ENCODE assay signal across 8 mouse cellular contexts in genomic region chr7:65370787-65371616, GRCm38 (mm10).
A peak's percentile ranks its signal among the peaks of the same experiment; 100 is the strongest.
DNase-seq lines count a peak whose midpoint lies in the region; ATAC-seq and TF ChIP-seq lines count a peak whose summit lies in the region.

No protein-coding gene starts in this region.

- TF ChIP-seq CTCF in cerebellum, adult 2 months (IDR thresholded peaks at IDR 0.05; ENCODE audit: borderline replicate concordance, insufficient read depth, low read depth, low read length) = no peak
- TF ChIP-seq CTCF in layer of hippocampus, adult 2 months (conservative IDR thresholded peaks at IDR 0.05) = no peak
- no peak for TF ChIP-seq CTCF in olfactory bulb, adult 2 months (IDR thresholded peaks at IDR 0.05; ENCODE audit: insufficient read depth, low read depth, low read length)

- H3K4me1 ChIP-seq in cerebellum, adult 2 months (ENCODE audit: control insufficient read depth, insufficient read depth, low read length) = no peaks in the 10 kb centered on the region
- peaks cover 13% of the 10 kb centered on the region for H3K4me1 ChIP-seq in forebrain, embryonic 16.5 days (replicated peaks; ENCODE audit: control insufficient read depth, insufficient read depth, low read length)
- peaks cover 6% of the 10 kb centered on the region for H3K4me1 ChIP-seq in olfactory bulb, adult 2 months (ENCODE audit: control insufficient read depth, insufficient read depth, low read length)

- no peaks in the 10 kb centered on the region for H3K9me3 ChIP-seq in forebrain, embryonic 16.5 days (ENCODE audit: control insufficient read depth, low read length)

- H3K36me3 ChIP-seq in forebrain, embryonic 16.5 days (ENCODE audit: control insufficient read depth, insufficient read depth) = no peaks in the 10 kb centered on the region

- peak overlapping the region; percentile 36; the same call in 1 of the 2 replicates for H3K27ac ChIP-seq in cerebellum, adult 2 months (ENCODE audit: insufficient read depth, low read length)
- H3K27ac ChIP-seq in forebrain, embryonic 16.5 days (ENCODE audit: low read length) = peak overlapping the region; percentile 82
- H3K27ac ChIP-seq in layer of hippocampus, adult 2 months = peak overlapping the region; percentile 94
- peak overlapping the region; percentile 77; the same call in 1 of the 2 replicates for H3K27ac ChIP-seq in olfactory bulb, adult 2 months (ENCODE audit: insufficient read depth, low read depth, low read length)

- DNase-seq in ES-CJ7 (ENCODE audit: low read depth, low spot score) = peak; percentile 78
- peak; percentile 73 for DNase-seq in cerebellum, adult 2 months
- peak; percentile 93 for DNase-seq in heart, postnatal 25 days (ENCODE audit: low spot score)
- peak; percentile 85 to 88 for DNase-seq in layer of hippocampus, adult 2 months (ENCODE audit: low spot score in 2 of 2)
- DNase-seq in lung, adult 18-20 months = peak; percentile 90 to 93
- DNase-seq in thymus, adult 18-20 months = peak; percentile 8 to 16

- peak; percentile 94 for ATAC-seq in forebrain, embryonic 16.5 days

- H3K4me3 ChIP-seq in cerebellum, adult 2 months (replicated peaks; ENCODE audit: insufficient read depth, low read depth, low read length) = peak overlapping the region; percentile 49
- peak overlapping the region; percentile 88 for H3K4me3 ChIP-seq in forebrain, embryonic 16.5 days (replicated peaks; ENCODE audit: low read length)
- peak overlapping the region; percentile 86 for H3K4me3 ChIP-seq in layer of hippocampus, adult 2 months
- H3K4me3 ChIP-seq in olfactory bulb, adult 2 months (ENCODE audit: insufficient read depth, low read depth, low read length) = peak overlapping the region; percentile 88

- intact Hi-C loops in heart, postnatal 25 days (cut with DNase I) = loop anchor here (5.0 kb wide), 1 partner anchor 41 kb away; no protein-coding TSS in a partner anchor

- 1% methylated on average over 92 of the region's 92 CpGs for WGBS in cerebellum, adult 2 months
- WGBS in forebrain, embryonic 16.5 days = under 1% methylated on average over 69 of the region's 92 CpGs
- under 1% methylated on average over 92 of the region's 92 CpGs for WGBS in olfactory bulb, adult 2 months

- no peaks in the 10 kb centered on the region; the same call in 1 of the 2 replicates for H3K27me3 ChIP-seq in cerebellum, adult 2 months (ENCODE audit: control insufficient read depth, insufficient read depth, low read length)
- no peaks in the 10 kb centered on the region for H3K27me3 ChIP-seq in forebrain, embryonic 16.5 days (replicated peaks; ENCODE audit: control insufficient read depth, insufficient read depth, low read length)

- H3K9ac ChIP-seq in forebrain, embryonic 16.5 days (replicated peaks; ENCODE audit: low read depth, low read length) = peak overlapping the region; percentile 72

- no peak; the same call in 1 of the 2 replicates for TF ChIP-seq POLR2A in cerebellum, adult 2 months (IDR thresholded peaks at IDR 0.05; ENCODE audit: borderline replicate concordance, insufficient read depth, low read length)
- TF ChIP-seq POLR2A in olfactory bulb, adult 2 months (IDR thresholded peaks at IDR 0.05; ENCODE audit: insufficient read depth, low read depth, low read length) = peak; percentile 68

- peak overlapping the region; percentile 87 for H3K4me2 ChIP-seq in forebrain, embryonic 16.5 days (ENCODE audit: low read length)

Comparison
In these comparisons a context has a peak if more than half of its experiments do, and no peak if none do; other contexts are left out.
1. Peak in every context shown above with its lines: DNase-seq, ATAC-seq, H3K4me3 ChIP-seq and H3K27ac ChIP-seq.
2. DNase-seq: peak in every context shown above with its lines; median percentile 93 in heart, postnatal 25 days; 92 in lung, adult 18-20 months; 86 in layer of hippocampus, adult 2 months; 78 in ES-CJ7; 73 in cerebellum, adult 2 months; 12 in thymus, adult 18-20 months.
3. H3K27ac ChIP-seq: peak in every context shown above with its lines; median percentile 94 in layer of hippocampus, adult 2 months; 82 in forebrain, embryonic 16.5 days; 77 in olfactory bulb, adult 2 months; 36 in cerebellum, adult 2 months.